Mouse (Mus musculus): ENCODE measurements around the gene Sgcd.

- TF ChIP-seq CTCF (IDR thresholded peaks at IDR 0.05; ENCODE audit: borderline replicate concordance, insufficient read depth, low read length) (no peak), POLR2A (IDR thresholded peaks at IDR 0.05; ENCODE audit: low read depth, low read length) (no peak)
Measured at GRCm38 (mm10) chr11:47447790-47448189, 541.0 kb downstream of the Sgcd start.
